Mouse (Mus musculus) forebrain, embryonic 10.5 days (tissue): ENCODE data around the gene Gjc1. TPM values are rescaled to one million over a fixed set of nuclear protein-coding genes. Genes with fewer than 3 reads are reported as not detected.
A peak's percentile ranks its signal among the peaks of the same experiment; 100 is the strongest.

ENCODE experiments used
- DNase-seq: peaks from one replicate; pipeline ENCODE4 v3.0.0-alpha.2; 2017; ENCODE audit warnings: low spot score; ENCODE audit errors: extremely low spot score
- H3K27ac ChIP-seq: fragments of 300-500 bp; sonication (generic); 2 replicates; pipeline ENCODE4 v1.5.1; 2016; ENCODE audit warnings: mild to moderate bottlenecking
- H3K27me3 ChIP-seq: fragments of 300-500 bp; sonication (generic); 2 replicates; pipeline ENCODE4 v1.6.1; 2016; ENCODE audit warnings: mild to moderate bottlenecking; ENCODE audit not compliant: poor library complexity, severe bottlenecking
- H3K36me3 ChIP-seq: fragments of 300-500 bp; sonication (generic); replicated peaks from 2 replicates; pipeline ENCODE4 v1.6.1; 2016; ENCODE audit warnings: mild to moderate bottlenecking, moderate library complexity
- H3K4me1 ChIP-seq: fragments of 300-500 bp; sonication (generic); 2 replicates; pipeline ENCODE4 v1.6.1; 2016
- H3K4me3 ChIP-seq: fragments of 300-500 bp; sonication (generic); 2 replicates; pipeline ENCODE4 v1.5.1; 2016; ENCODE audit warnings: mild to moderate bottlenecking, moderate library complexity
- H3K9me3 ChIP-seq: fragments of 300-500 bp; sonication (generic); 2 replicates; pipeline ENCODE4 v1.6.1; 2016; ENCODE audit warnings: mild to moderate bottlenecking, moderate library complexity
- WGBS: fragments of 180-500 bp; shearing (Covaris S2); methylation state at CpG from one replicate; pipeline ENCODE4 v1.1.7; 2016; 5-methylcytosine and 5-hydroxymethylcytosine counted together
- polyA plus RNA-seq: library from polyadenylated mRNA; unstranded; fragments of >200 nt; fragmentation: Nextera tagmentation; extraction: Ambion mirVana; gene quantifications from 2 replicates; pipeline ENCODE4 v1.2.1, GENCODE M21; 2016

Gjc1 gene
- 86.0 and 87.4 TPM in 2 replicates for polyA plus RNA-seq

GRCm38 (mm10) chr11:102819021-102819782 lies at the start of gene Gjc1:
Gjc1 (minus strand) TSS chr11:102819700.
- H3K9me3 ChIP-seq = no peaks in the 10 kb centered on the region
- peaks cover 51% of the 10 kb centered on the region for H3K4me1 ChIP-seq
- WGBS = under 1% methylated on average over 87 of the region's 97 CpGs
- peak; percentile 83 for DNase-seq
- peak within 1 kb of the TSS; percentile 78 for H3K4me3 ChIP-seq
- peaks cover 3% of the 10 kb centered on the region; the same call in 1 of the 2 replicates for H3K36me3 ChIP-seq
- H3K27ac ChIP-seq = peak within 1 kb of the TSS; percentile 98
- H3K27me3 ChIP-seq = peaks cover 16% of the 10 kb centered on the region

- Histone ChIP-seq H3K9me3 (no peaks in the 10 kb centered on the region), H3K4me1 (no peaks in the 10 kb centered on the region), H3K4me3 (no peak overlapping the region), H3K36me3 (peaks cover 100% of the 10 kb centered on the region), H3K27me3 (no peaks in the 10 kb centered on the region), H3K27ac (no peak overlapping the region)
- WGBS = 68% methylated on average over 4 of the region's 4 CpGs
- DNase-seq = peak; percentile 56
Measured at GRCm38 (mm10) chr11:102864272-102864671, 44.8 kb upstream of the Gjc1 start.

GRCm38 (mm10) chr11:102859933-102860332 lies 40.4 kb upstream of the Gjc1 start:
- Histone ChIP-seq H3K27me3 (no peaks in the 10 kb centered on the region), H3K4me1 (no peaks in the 10 kb centered on the region), H3K9me3 (no peaks in the 10 kb centered on the region), H3K4me3 (no peak overlapping the region), H3K36me3 (peaks cover 100% of the 10 kb centered on the region), H3K27ac (no peak overlapping the region)
- WGBS = 93% methylated on average over 8 of the region's 8 CpGs
- no peak for DNase-seq

GRCm38 (mm10) chr11:102858951-102859350 lies 39.5 kb upstream of the Gjc1 start:
- no peak overlapping the region for H3K4me3 ChIP-seq
- no peaks in the 10 kb centered on the region for H3K9me3 ChIP-seq
- no peak overlapping the region for H3K27ac ChIP-seq
- WGBS = 94% methylated on average over 11 of the region's 11 CpGs
- no peaks in the 10 kb centered on the region for H3K27me3 ChIP-seq
- no peaks in the 10 kb centered on the region for H3K4me1 ChIP-seq
- H3K36me3 ChIP-seq = peaks cover 100% of the 10 kb centered on the region
- no peak for DNase-seq

GRCm38 (mm10) chr11:102855941-102856340 lies 36.4 kb upstream of the Gjc1 start:
- H3K9me3 ChIP-seq = no peaks in the 10 kb centered on the region
- H3K4me1 ChIP-seq = no peaks in the 10 kb centered on the region
- peaks cover 100% of the 10 kb centered on the region for H3K36me3 ChIP-seq
- 74% methylated on average over 6 of the region's 6 CpGs for WGBS
- H3K27ac ChIP-seq = no peak overlapping the region
- no peak overlapping the region for H3K4me3 ChIP-seq
- DNase-seq = no peak
- no peaks in the 10 kb centered on the region for H3K27me3 ChIP-seq

- Histone ChIP-seq H3K36me3 (peaks cover 100% of the 10 kb centered on the region), H3K4me1 (no peaks in the 10 kb centered on the region), H3K9me3 (no peaks in the 10 kb centered on the region), H3K27ac (no peak overlapping the region), H3K4me3 (no peak overlapping the region), H3K27me3 (no peaks in the 10 kb centered on the region)
- no peak for DNase-seq
Measured at GRCm38 (mm10) chr11:102853760-102854159, 34.3 kb upstream of the Gjc1 start.

GRCm38 (mm10) chr11:102851883-102852282 lies 32.4 kb upstream of the Gjc1 start:
- 72% methylated on average over 5 of the region's 5 CpGs for WGBS
- Histone ChIP-seq H3K27me3 (no peaks in the 10 kb centered on the region), H3K4me3 (no peak overlapping the region), H3K9me3 (no peaks in the 10 kb centered on the region), H3K27ac (no peak overlapping the region), H3K36me3 (peaks cover 100% of the 10 kb centered on the region), H3K4me1 (no peaks in the 10 kb centered on the region)
- peak; percentile 43 for DNase-seq

- Histone ChIP-seq H3K4me1 (no peaks in the 10 kb centered on the region), H3K9me3 (no peaks in the 10 kb centered on the region), H3K27ac (no peak overlapping the region), H3K27me3 (no peaks in the 10 kb centered on the region), H3K4me3 (no peak overlapping the region), H3K36me3 (peaks cover 100% of the 10 kb centered on the region)
- WGBS = 89% methylated on average over 10 of the region's 10 CpGs
- no peak for DNase-seq
Measured at GRCm38 (mm10) chr11:102845926-102846325, 26.4 kb upstream of the Gjc1 start.

- H3K4me1 ChIP-seq = no peaks in the 10 kb centered on the region
- no peaks in the 10 kb centered on the region for H3K9me3 ChIP-seq
- WGBS = 90% methylated on average over 9 of the region's 9 CpGs
- peaks cover 77% of the 10 kb centered on the region for H3K36me3 ChIP-seq
- H3K27ac ChIP-seq = no peak overlapping the region
- H3K27me3 ChIP-seq = no peaks in the 10 kb centered on the region
- H3K4me3 ChIP-seq = no peak overlapping the region
- no peak for DNase-seq
Measured at GRCm38 (mm10) chr11:102838616-102839150, 19.2 kb upstream of the Gjc1 start.

- Histone ChIP-seq H3K36me3 (peaks cover 72% of the 10 kb centered on the region), H3K4me3 (no peak overlapping the region)
Measured at GRCm38 (mm10) chr11:102838126-102838525, 18.6 kb upstream of the Gjc1 start.

GRCm38 (mm10) chr11:102837385-102837784 lies 17.9 kb upstream of the Gjc1 start:
- no peak for DNase-seq
- Histone ChIP-seq H3K36me3 (peaks cover 64% of the 10 kb centered on the region), H3K4me1 (no peaks in the 10 kb centered on the region), H3K27me3 (no peaks in the 10 kb centered on the region), H3K4me3 (no peak overlapping the region), H3K9me3 (no peaks in the 10 kb centered on the region), H3K27ac (no peak overlapping the region)
- WGBS = 100% methylated on average over 1 of the region's 1 CpGs

More at GRCm38 (mm10) chr11:102838126-102838525, 18.6 kb upstream of the Gjc1 start:
- Histone ChIP-seq H3K4me1 (no peaks in the 10 kb centered on the region), H3K9me3 (no peaks in the 10 kb centered on the region), H3K27me3 (no peaks in the 10 kb centered on the region), H3K27ac (no peak overlapping the region)
- WGBS = 97% methylated on average over 2 of the region's 2 CpGs
- no peak for DNase-seq

GRCm38 (mm10) chr11:102836146-102836545 lies 16.6 kb upstream of the Gjc1 start:
- peaks cover 52% of the 10 kb centered on the region for H3K36me3 ChIP-seq
- no peak overlapping the region for H3K27ac ChIP-seq
- no peaks in the 10 kb centered on the region for H3K9me3 ChIP-seq
- no peak for DNase-seq
- no peak overlapping the region for H3K4me3 ChIP-seq
- no peaks in the 10 kb centered on the region for H3K4me1 ChIP-seq
- WGBS = 94% methylated on average over 9 of the region's 9 CpGs
- no peaks in the 10 kb centered on the region for H3K27me3 ChIP-seq

GRCm38 (mm10) chr11:102835549-102835948 lies 16.0 kb upstream of the Gjc1 start, which contains the start of gene Higd1b:
Higd1b (plus strand) TSS chr11:102835849.
- Histone ChIP-seq H3K4me3 (no peak within 1 kb of the TSS), H3K4me1 (no peaks in the 10 kb centered on the region), H3K36me3 (peaks cover 46% of the 10 kb centered on the region), H3K27ac (no peak within 1 kb of the TSS), H3K27me3 (no peaks in the 10 kb centered on the region), H3K9me3 (no peaks in the 10 kb centered on the region)
- no peak for DNase-seq
- WGBS = 90% methylated on average over 4 of the region's 4 CpGs
